ENCODE assay signal across 21 mouse cellular contexts in the genomic region with DNA sequence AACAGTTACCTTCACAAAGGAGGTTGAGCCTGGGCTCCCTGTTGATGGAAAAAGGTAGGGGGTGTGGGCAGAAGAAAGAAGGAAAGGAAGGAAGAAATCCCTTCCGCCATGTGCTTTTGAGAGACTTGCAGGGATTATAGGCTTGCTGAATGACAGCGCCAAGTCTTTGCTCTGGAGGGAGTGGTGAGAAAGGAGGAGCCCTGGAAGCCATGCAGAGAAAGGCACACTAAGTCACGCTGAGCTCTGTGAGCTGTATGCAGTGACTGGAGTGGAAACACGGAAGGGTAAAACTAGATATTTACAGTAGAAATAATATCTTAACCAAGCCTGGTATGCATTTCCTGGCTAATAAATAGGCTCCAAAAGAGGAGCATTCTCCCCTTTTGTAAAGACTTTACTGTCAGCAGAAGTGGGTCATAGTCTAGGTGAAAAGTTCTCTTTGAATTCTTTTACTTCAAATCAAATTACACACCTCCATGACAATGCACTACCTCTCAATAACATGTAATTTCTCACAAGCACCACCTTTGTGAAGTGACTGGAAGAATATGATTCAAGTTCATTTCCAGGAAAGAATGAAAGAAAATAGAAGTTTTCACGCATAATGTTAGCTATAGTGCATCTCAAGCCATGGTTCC.
DNase-seq lines count a peak whose midpoint lies in the region; ATAC-seq and TF ChIP-seq lines count a peak whose summit lies in the region.
"Had no signal": no experiment of that assay in that cellular context is flagged by ENCODE, and none has a peak within 500 bp of the region (broad histone marks: within the 10 kb centered on the region; RNA-seq: fewer than 3 reads in every experiment).

No protein-coding gene starts in this region.

- TF ChIP-seq POLR2A in lung, adult 2 months (IDR thresholded peaks at IDR 0.05; ENCODE audit: borderline replicate concordance, extremely low read depth, low read depth, low read length) = no peak

- H3K27ac ChIP-seq in midbrain, embryonic 12.5 days (replicated peaks) = no peak overlapping the region
- no peak overlapping the region for H3K27ac ChIP-seq in midbrain, postnatal 0 days (ENCODE audit: low read depth, low read length)
- no peak overlapping the region for H3K27ac ChIP-seq in forebrain, embryonic 14.5 days (ENCODE audit: low read depth, low read length)
- H3K27ac ChIP-seq: heart, embryonic 10.5 days; hindbrain, postnatal 0 days; layer of hippocampus, adult 2 months had no signal

- ATAC-seq in midbrain, embryonic 12.5 days (ENCODE audit: low FRiP score, low read depth) = peak; percentile 72
- no peak for ATAC-seq in midbrain, postnatal 0 days (ENCODE audit: low FRiP score)
- ATAC-seq in forebrain, embryonic 14.5 days = peak; percentile 84
- ATAC-seq: hindbrain, postnatal 0 days; intestine, embryonic 16.5 days; midbrain, embryonic 16.5 days had no signal

- no peaks in the 10 kb centered on the region for H3K9me3 ChIP-seq in midbrain, embryonic 12.5 days
- H3K9me3 ChIP-seq in midbrain, postnatal 0 days (ENCODE audit: low read length) = no peaks in the 10 kb centered on the region
- no peaks in the 10 kb centered on the region for H3K9me3 ChIP-seq in forebrain, embryonic 14.5 days (replicated peaks; ENCODE audit: control insufficient read depth, low read length)
- H3K9me3 ChIP-seq: heart, embryonic 10.5 days had no signal

- H3K36me3 ChIP-seq in midbrain, embryonic 12.5 days = no peaks in the 10 kb centered on the region
- no peaks in the 10 kb centered on the region for H3K36me3 ChIP-seq in midbrain, postnatal 0 days (ENCODE audit: insufficient read depth, low read length)
- no peaks in the 10 kb centered on the region for H3K36me3 ChIP-seq in forebrain, embryonic 14.5 days (ENCODE audit: control insufficient read depth, insufficient read depth, low read length)
- H3K36me3 ChIP-seq: heart, embryonic 10.5 days had no signal

- no peaks in the 10 kb centered on the region for H3K27me3 ChIP-seq in midbrain, embryonic 12.5 days
- H3K27me3 ChIP-seq in midbrain, postnatal 0 days (ENCODE audit: insufficient read depth, low read length) = no peaks in the 10 kb centered on the region
- H3K27me3 ChIP-seq in forebrain, embryonic 14.5 days (replicated peaks; ENCODE audit: control insufficient read depth, insufficient read depth, low read length) = no peaks in the 10 kb centered on the region

- H3K4me3 ChIP-seq in midbrain, embryonic 12.5 days = no peak overlapping the region
- no peak overlapping the region for H3K4me3 ChIP-seq in midbrain, postnatal 0 days (ENCODE audit: low read depth, low read length)
- no peak overlapping the region for H3K4me3 ChIP-seq in forebrain, embryonic 14.5 days (ENCODE audit: low read depth, low read length)
- no peak overlapping the region for H3K4me3 ChIP-seq in lung, adult 2 months (replicated peaks; ENCODE audit: extremely low read depth, low read depth, low read length)
- H3K4me3 ChIP-seq: erythroblast, embryonic 14.5 days; heart, embryonic 10.5 days; layer of hippocampus, adult 2 months had no signal

- peaks cover 8% of the 10 kb centered on the region; the same call in 1 of the 2 replicates for H3K4me1 ChIP-seq in midbrain, embryonic 12.5 days
- H3K4me1 ChIP-seq in midbrain, postnatal 0 days (ENCODE audit: insufficient read depth, low read length) = no peaks in the 10 kb centered on the region; the same call in 1 of the 2 replicates
- no peaks in the 10 kb centered on the region; the same call in 1 of the 2 replicates for H3K4me1 ChIP-seq in forebrain, embryonic 14.5 days (ENCODE audit: control insufficient read depth, insufficient read depth, low read length)
- H3K4me1 ChIP-seq in lung, adult 2 months (ENCODE audit: control insufficient read depth, insufficient read depth, low read length) = no peaks in the 10 kb centered on the region
- H3K4me1 ChIP-seq: heart, embryonic 10.5 days had no signal

- H3K9ac ChIP-seq in midbrain, embryonic 12.5 days (replicated peaks) = no peak overlapping the region
- no peak overlapping the region for H3K9ac ChIP-seq in midbrain, postnatal 0 days (replicated peaks; ENCODE audit: low read length, poor library complexity, severe bottlenecking)
- no peak overlapping the region for H3K9ac ChIP-seq in forebrain, embryonic 14.5 days (ENCODE audit: low read length)

- WGBS in midbrain, embryonic 12.5 days = 27% methylated on average over 5 of the region's 5 CpGs
- 38% methylated on average over 5 of the region's 5 CpGs for WGBS in midbrain, postnatal 0 days
- 5% methylated on average over 5 of the region's 5 CpGs for WGBS in forebrain, embryonic 14.5 days
- 74% methylated on average over 5 of the region's 5 CpGs for WGBS in lung, adult 2 months

- H3K4me2 ChIP-seq in midbrain, embryonic 12.5 days (replicated peaks) = no peak overlapping the region
- H3K4me2 ChIP-seq in midbrain, postnatal 0 days (ENCODE audit: low read depth, low read length, poor library complexity, severe bottlenecking) = no peak overlapping the region
- no peak overlapping the region for H3K4me2 ChIP-seq in forebrain, embryonic 14.5 days (ENCODE audit: low read length)

- DNase-seq in embryo, embryonic 10 days (ENCODE audit: low spot score) = peak; percentile 4
- DNase-seq in embryo, embryonic 9.5 days (ENCODE audit: extremely low spot score) = no peak
- no peak for DNase-seq in midbrain, postnatal 0 days (ENCODE audit: low spot score)
- DNase-seq in forebrain, embryonic 14.5 days (ENCODE audit: low spot score) = peak; percentile 42
- DNase-seq in kidney, postnatal 14 days = no peak
- DNase-seq in gastrocnemius, postnatal 14 days = no peak
- no peak for DNase-seq in lung, adult 2 months
- DNase-seq: adrenal gland, postnatal 14 days; cerebellum, adult 9-10 months; kidney, adult 9 months; kidney, postnatal 25 days; lung, postnatal 10 days; thymus, adult 2 months; thymus, postnatal 4 days had no signal

- intact Hi-C loops in gastrocnemius, postnatal 14 days (cut with DNase I; ENCODE audit: low total_unique reads) = no loop called here

- TF ChIP-seq CTCF in midbrain, postnatal 0 days (IDR thresholded peaks at IDR 0.05) = no peak
- TF ChIP-seq CTCF in lung, adult 2 months (IDR thresholded peaks at IDR 0.05; ENCODE audit: insufficient read depth, low read length) = no peak

Comparison
In these comparisons a context has a peak if more than half of its experiments do, and no peak if none do; other contexts are left out.
1. DNase-seq: peak in embryo, embryonic 10 days (single experiment) and forebrain, embryonic 14.5 days (single experiment); none in embryo, embryonic 9.5 days (single experiment), midbrain, postnatal 0 days (single experiment), kidney, postnatal 14 days (single experiment), gastrocnemius, postnatal 14 days (single experiment) and lung, adult 2 months (single experiment).